Mouse (Mus musculus) liver, embryonic 15.5 days (tissue): ENCODE data around the gene Pcyt2. TPM values are rescaled to one million over a fixed set of nuclear protein-coding genes. Genes with fewer than 3 reads are reported as not detected.
A peak's percentile ranks its signal among the peaks of the same experiment; 100 is the strongest.

Experiments used
- ATAC-seq: fragments of 200-750 bp; cut with Nextera tagmentation; 2 replicates; pipeline ENCODE4 v1.8.0; 2017; ENCODE audit warnings: moderate number of reproducible peaks, mild to moderate bottlenecking, moderate library complexity; ENCODE audit not compliant: insufficient read depth
- H3K27ac ChIP-seq: fragments of 300-500 bp; sonication (generic); replicated peaks from 2 replicates; pipeline ENCODE4 v1.5.1; 2015; ENCODE audit warnings: mild to moderate bottlenecking, inconsistent platforms
- H3K27me3 ChIP-seq: fragments of 300-500 bp; sonication (generic); 2 replicates; pipeline ENCODE4 v1.6.1; 2015; ENCODE audit warnings: mild to moderate bottlenecking, inconsistent platforms
- H3K36me3 ChIP-seq: fragments of 300-500 bp; sonication (generic); replicated peaks from 2 replicates; pipeline ENCODE4 v1.6.1; 2015; ENCODE audit warnings: moderate library complexity, mild to moderate bottlenecking, inconsistent platforms
- H3K4me1 ChIP-seq: fragments of 300-500 bp; sonication (generic); replicated peaks from 2 replicates; pipeline ENCODE4 v1.6.1; 2015; ENCODE audit warnings: inconsistent platforms
- H3K4me2 ChIP-seq: fragments of 300-500 bp; sonication (generic); 2 replicates; pipeline ENCODE4 v1.6.1; 2015; ENCODE audit warnings: moderate library complexity, mild to moderate bottlenecking, inconsistent platforms
- H3K4me3 ChIP-seq: fragments of 300-500 bp; sonication (generic); replicated peaks from 2 replicates; pipeline ENCODE4 v1.5.1; 2015; ENCODE audit warnings: mild to moderate bottlenecking, inconsistent platforms
- H3K9ac ChIP-seq: fragments of 300-500 bp; sonication (generic); 2 replicates; pipeline ENCODE4 v1.6.1; 2015; ENCODE audit warnings: moderate library complexity, mild to moderate bottlenecking, inconsistent platforms
- H3K9me3 ChIP-seq: fragments of 300-500 bp; sonication (generic); replicated peaks from 2 replicates; pipeline ENCODE4 v1.6.1; 2016; ENCODE audit warnings: inconsistent platforms
- WGBS: fragments of 180-500 bp; shearing (Covaris S2); methylation state at CpG from one replicate; pipeline ENCODE4 v1.1.7; 2015; ENCODE audit warnings: mixed read lengths; ENCODE audit not compliant: insufficient replicate concordance; 5-methylcytosine and 5-hydroxymethylcytosine counted together
- polyA plus RNA-seq: library from polyadenylated mRNA; unstranded; fragments of >200 nt; fragmentation: Nextera tagmentation; extraction: Ambion mirVana; gene quantifications from 2 replicates; pipeline ENCODE4 v1.2.1, GENCODE M21; 2015

Gene Pcyt2
- polyA plus RNA-seq, 1 experiment from 2014 or later = 138 TPM

DNA sequence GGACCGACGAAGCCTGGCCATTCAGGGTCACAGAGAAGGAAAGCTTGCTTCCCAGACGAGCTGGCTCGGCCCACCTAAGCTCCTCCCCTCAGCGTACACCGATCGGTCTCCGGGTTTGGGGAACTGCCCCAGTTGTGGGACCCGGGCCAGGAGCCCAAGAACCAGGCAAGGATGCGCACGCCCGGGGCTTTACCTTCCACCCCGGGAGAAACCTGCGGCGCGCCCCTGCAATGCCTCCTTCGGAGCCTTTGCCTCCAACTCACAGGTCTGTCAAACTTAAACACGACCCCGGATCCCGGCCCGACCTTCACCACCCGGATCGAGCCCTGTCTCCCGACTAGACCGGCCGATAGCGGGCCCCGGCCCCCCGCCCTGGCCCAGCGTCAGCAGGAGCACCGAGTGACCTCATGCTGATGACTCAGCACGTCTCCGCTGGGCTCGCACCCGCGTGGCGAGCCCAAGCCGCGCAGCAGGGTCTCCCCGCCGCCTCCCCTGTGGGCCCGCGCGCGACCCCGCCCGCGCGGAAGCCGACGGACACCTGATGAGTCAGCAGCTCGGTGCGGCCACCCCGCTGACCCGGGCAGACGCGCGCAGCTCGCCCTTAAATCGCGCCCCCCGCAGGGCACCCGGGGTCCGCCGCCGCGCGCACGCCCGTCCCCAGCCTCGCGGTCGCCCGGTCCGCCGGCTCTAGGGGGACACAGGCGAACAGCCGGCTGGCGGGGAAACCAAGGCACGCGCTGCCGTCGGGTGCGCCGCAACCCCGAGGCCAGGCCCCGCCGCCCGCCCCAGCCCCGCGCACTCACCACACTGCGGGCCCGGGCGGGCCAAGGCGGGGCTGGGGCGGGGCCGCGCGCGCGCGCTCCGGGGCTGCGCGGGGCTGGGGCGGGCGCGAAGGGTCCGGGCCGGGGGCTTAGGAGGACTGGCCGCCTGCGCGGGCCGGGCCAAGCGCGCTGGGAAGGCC lies 15.1 kb upstream of the Pcyt2 start:
- Histone ChIP-seq H3K36me3 (peaks cover 11% of the 10 kb centered on the region), H3K9me3 (no peaks in the 10 kb centered on the region), H3K27ac (peak overlapping the region; percentile 99), H3K4me1 (peaks cover 61% of the 10 kb centered on the region), H3K4me2 (peak overlapping the region; percentile 94), H3K27me3 (no peaks in the 10 kb centered on the region), H3K9ac (peak overlapping the region; percentile 98), H3K4me3 (peak overlapping the region; percentile 87)
- peak; percentile 78 for ATAC-seq
- under 1% methylated on average over 116 of the region's 116 CpGs for WGBS

DNA sequence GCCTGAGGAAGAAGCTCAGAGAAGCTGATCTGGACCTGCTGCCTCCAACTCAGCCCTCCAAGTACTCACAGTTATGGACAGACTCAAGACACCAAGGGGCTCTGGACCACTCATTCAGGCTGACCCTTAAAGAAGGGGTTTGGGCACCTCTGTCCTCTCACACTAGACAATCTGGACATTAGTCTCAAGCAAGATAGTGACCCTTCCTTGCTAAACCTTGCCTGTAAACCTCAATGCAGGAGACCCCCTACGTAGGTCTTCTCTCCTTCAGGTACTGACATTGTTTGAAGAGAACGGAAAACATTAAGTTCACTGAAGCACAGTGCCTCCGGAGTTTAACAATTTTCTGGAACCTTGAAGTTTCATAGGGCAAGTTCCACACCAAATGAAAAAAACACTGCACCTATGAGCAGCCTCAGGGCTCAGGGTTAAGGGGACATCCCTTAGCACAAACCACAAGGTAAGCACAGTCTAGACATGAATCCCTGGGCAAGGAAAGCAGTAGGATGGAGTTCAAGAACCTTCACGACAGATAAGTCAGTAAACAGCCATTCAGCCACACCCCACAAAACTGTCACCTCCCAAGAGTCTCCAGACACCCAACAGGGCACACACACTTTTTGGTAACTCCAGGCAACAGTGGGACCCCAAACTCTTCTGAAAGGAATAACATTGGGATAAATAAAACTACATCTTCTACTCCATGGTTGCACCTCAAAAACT lies 14.2 kb upstream of the Pcyt2 start:
- no peaks in the 10 kb centered on the region for H3K9me3 ChIP-seq
- H3K36me3 ChIP-seq = peaks cover 21% of the 10 kb centered on the region
- H3K27me3 ChIP-seq = no peaks in the 10 kb centered on the region
- H3K4me2 ChIP-seq = peak overlapping the region; percentile 94
- ATAC-seq = peak; percentile 23
- H3K9ac ChIP-seq = peak overlapping the region; percentile 98
- 36% methylated on average over 4 of the region's 4 CpGs for WGBS
- H3K27ac ChIP-seq = peak overlapping the region; percentile 99
- H3K4me1 ChIP-seq = peaks cover 70% of the 10 kb centered on the region
- peak overlapping the region; percentile 87 for H3K4me3 ChIP-seq

DNA sequence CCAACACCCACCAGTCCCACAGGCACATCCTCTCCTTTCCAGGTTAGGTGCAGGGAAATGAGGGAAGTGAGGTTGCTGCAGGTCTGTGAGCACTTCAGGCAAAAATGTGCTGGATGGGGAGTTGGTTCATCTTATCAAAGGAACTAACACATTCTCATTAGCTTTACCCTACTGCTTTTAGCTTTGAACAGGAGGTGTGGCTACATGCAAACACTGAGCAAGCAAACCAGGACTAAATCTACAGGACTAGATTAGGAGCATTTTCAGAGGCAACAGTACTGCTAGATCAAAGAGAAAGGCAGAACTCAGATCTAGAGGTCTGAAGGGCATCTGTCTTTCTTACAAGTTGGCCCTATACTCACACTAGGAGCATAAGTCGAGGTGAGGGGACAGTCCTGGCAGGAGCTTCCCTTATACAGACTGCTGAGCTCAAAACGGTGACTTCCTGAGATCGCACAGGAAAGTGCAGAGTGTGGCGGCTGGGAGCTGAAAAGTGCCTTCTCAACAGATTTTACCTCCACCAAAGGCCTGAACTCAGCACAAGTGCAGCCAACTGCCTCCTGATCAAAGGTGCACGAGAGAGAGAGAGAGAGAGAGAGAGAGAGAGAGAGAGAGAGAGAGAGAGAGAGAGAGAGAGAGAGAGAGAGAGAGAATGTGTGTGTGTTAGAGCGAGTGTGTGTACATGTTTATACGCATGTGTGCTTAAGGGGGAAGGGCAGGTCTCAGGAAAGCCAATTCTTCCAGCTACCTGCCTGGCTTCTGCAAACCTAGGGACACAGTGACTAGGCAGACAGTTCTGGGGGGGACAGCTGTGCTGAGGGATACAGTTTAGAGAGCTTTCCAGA lies 13.4 kb upstream of the Pcyt2 start:
- peaks cover 24% of the 10 kb centered on the region for H3K36me3 ChIP-seq
- WGBS = 12% methylated on average over 7 of the region's 7 CpGs

DNA sequence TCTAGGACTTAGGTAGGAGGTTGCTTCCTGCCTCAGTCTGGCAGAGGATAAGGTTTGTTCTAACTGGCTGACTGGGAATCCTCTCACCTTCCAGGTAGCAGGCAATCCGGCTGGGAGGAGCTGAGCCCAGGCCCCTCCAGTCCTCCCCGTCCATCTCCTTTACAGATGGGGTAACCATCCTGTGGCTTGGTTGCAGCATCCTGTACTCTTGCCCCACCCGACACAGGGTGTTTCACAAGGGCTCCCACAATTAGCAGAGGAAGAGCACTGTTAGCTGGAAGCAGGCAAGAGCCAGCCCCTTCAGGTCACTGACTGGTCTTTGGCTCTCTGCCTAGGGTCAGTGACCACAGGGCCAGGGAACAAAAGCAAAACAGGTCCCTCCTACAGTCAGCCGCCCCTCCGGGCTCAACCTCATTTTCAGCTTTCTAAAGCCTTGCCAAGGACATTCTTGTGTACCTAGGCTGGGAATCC lies 12.7 kb upstream of the Pcyt2 start:
- H3K9me3 ChIP-seq = no peaks in the 10 kb centered on the region
- peak; percentile 33 for ATAC-seq
- peak overlapping the region; percentile 94 for H3K4me2 ChIP-seq
- H3K27me3 ChIP-seq = no peaks in the 10 kb centered on the region
- peak overlapping the region; percentile 87 for H3K4me3 ChIP-seq
- peaks cover 24% of the 10 kb centered on the region for H3K36me3 ChIP-seq
- WGBS = 19% methylated on average over 5 of the region's 5 CpGs
- H3K27ac ChIP-seq = peak overlapping the region; percentile 99
- H3K9ac ChIP-seq = peak overlapping the region; percentile 98
- peaks cover 85% of the 10 kb centered on the region for H3K4me1 ChIP-seq

More for the DNA sequence above, 13.4 kb upstream of the Pcyt2 start:
- H3K4me3 ChIP-seq = peak overlapping the region; percentile 87
- ATAC-seq = no peak
- H3K9ac ChIP-seq = peak overlapping the region; percentile 98
- H3K4me2 ChIP-seq = peak overlapping the region; percentile 94
- peaks cover 78% of the 10 kb centered on the region for H3K4me1 ChIP-seq
- no peaks in the 10 kb centered on the region for H3K9me3 ChIP-seq
- no peaks in the 10 kb centered on the region for H3K27me3 ChIP-seq
- peak overlapping the region; percentile 99 for H3K27ac ChIP-seq

DNA sequence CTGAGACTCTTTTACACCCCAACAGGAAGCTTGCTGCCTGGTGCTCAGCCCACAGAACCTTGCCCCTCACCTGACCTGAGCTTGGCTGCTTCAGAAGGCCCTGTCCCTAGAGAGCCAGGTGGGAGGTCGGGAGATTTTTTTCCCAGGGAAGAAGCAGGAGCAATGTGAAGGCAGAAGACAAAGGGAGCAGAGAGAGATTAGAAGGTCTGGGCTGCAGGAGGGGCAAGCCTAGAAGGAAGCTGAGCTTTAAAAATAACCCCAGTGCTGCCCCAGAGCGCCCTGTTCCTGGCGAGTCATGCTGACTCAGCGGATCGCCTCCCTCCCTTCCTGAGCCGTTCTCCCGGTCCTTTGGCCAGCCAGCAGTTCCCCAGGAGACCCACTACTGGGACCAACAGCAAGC lies 12.2 kb upstream of the Pcyt2 start:
- Histone ChIP-seq H3K27me3 (no peaks in the 10 kb centered on the region), H3K4me1 (peaks cover 89% of the 10 kb centered on the region), H3K27ac (peak overlapping the region; percentile 99), H3K4me3 (peak overlapping the region; percentile 87), H3K36me3 (peaks cover 24% of the 10 kb centered on the region), H3K9me3 (no peaks in the 10 kb centered on the region), H3K9ac (peak overlapping the region; percentile 98), H3K4me2 (peak overlapping the region; percentile 94)
- WGBS = 3% methylated on average over 7 of the region's 7 CpGs
- ATAC-seq = peak; percentile 57

DNA sequence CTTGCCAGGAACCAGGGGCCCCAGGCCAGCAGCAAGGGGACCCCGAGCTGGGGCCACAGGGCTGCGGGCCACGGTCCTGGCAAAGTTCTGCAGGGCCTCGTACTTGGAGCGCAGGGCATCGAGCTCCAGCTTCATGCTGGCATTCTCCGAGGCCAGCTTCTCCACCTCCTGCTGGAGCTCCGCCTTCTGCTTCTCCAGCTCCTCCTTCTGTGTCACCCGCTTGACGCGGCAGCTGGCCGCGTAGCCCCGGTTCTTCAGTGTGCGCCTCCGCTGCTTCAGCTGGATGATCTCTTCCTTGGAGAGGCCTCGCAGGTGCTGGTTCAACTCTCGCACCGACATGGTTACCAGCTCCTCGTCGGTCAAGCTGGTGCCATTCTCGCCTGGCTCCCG lies 11.6 kb upstream of the Pcyt2 start:
- peak overlapping the region; percentile 99 for H3K27ac ChIP-seq
- peaks cover 84% of the 10 kb centered on the region for H3K4me1 ChIP-seq
- ATAC-seq = no peak
- peak overlapping the region; percentile 87 for H3K4me3 ChIP-seq
- H3K36me3 ChIP-seq = peaks cover 24% of the 10 kb centered on the region
- H3K9me3 ChIP-seq = no peaks in the 10 kb centered on the region
- H3K9ac ChIP-seq = peak overlapping the region; percentile 98
- no peaks in the 10 kb centered on the region for H3K27me3 ChIP-seq
- peak overlapping the region; percentile 94 for H3K4me2 ChIP-seq
- WGBS = 24% methylated on average over 23 of the region's 23 CpGs

DNA sequence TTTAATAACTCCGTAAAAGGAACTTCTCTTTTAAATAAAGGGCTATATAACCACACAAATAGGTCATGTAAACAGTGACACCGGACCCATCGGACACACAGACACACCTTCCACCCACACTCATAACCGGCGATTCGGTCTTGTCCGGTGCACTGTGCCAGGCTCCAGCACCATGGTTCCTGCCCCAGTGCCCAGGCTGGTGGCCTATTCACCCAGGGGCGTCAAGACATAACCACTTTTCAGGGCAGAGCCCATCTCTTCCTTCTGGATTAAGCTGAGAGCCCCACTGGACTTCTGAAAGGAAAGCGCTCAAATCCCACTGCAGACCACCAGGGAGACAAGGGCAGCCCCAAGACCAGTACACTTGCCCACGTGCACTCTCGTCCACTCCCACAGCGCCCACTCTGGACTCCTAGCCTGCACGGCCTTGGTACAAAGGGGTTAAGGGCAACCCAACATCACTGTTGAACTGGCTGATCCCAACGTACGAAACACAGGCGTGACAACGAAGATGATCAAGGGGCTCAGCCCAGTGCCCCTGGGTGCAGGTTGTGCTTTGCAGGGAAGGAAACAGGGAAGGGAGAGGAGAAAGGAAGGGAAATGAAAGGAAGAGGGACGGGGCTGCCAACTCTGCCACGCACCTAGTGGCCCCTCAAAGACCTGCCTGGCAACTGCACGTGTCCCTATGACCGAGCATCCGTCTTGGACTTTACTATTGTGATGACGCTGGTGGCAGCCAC lies 11.0 kb upstream of the Pcyt2 start:
- Histone ChIP-seq H3K9ac (peak overlapping the region; percentile 98), H3K4me2 (peak overlapping the region; percentile 94), H3K27ac (peak overlapping the region; percentile 99), H3K27me3 (no peaks in the 10 kb centered on the region), H3K4me3 (peak overlapping the region; percentile 87), H3K36me3 (peaks cover 24% of the 10 kb centered on the region), H3K9me3 (no peaks in the 10 kb centered on the region), H3K4me1 (peaks cover 84% of the 10 kb centered on the region)
- no peak for ATAC-seq
- 80% methylated on average over 23 of the region's 23 CpGs for WGBS

DNA sequence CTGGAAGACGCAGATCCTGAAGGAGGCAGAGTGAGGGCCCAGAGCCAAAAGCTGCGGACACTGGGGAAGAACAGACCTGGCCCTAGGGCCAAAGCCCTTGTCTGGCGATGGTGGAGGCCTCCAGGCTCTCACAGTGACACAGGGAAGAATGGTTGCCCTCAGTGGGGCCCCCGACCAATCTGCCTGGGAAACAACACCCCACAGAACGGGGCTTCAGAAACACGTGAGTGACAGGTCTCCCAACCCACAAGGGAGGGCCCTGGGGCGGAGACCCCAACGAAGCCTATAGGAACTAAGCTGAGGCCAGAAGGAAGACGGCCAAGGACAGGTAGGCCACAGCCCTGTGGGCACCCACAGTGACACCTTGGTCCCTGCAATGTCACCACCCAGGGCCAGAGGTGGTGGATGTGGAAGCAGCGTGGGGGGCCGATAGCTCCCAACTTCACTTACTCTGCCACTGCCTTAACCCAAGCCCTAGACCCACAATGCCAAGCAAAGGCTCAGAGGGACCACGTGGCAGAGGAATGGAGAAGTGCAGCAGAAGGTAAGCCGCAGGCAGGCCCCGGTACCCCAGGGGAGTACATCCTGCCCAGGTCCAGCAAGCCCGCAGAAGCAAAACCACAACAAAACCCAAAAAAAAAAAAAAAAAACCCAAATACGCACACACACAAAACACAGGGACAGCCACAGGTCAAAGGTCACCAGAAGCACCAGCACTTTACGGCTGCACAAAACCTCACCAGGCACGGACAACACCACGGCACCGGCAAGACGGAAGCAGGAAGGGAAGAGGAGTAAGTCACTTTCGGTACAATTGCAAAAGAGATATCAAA lies 9.9 kb upstream of the Pcyt2 start:
- Histone ChIP-seq H3K36me3 (peaks cover 35% of the 10 kb centered on the region), H3K4me1 (peaks cover 92% of the 10 kb centered on the region), H3K27me3 (no peaks in the 10 kb centered on the region), H3K27ac (peak overlapping the region; percentile 96), H3K9me3 (no peaks in the 10 kb centered on the region), H3K4me3 (peak overlapping the region; percentile 27), H3K9ac (peak overlapping the region; percentile 28), H3K4me2 (peak overlapping the region; percentile 45)
- no peak for ATAC-seq
- WGBS = 33% methylated on average over 22 of the region's 22 CpGs

DNA sequence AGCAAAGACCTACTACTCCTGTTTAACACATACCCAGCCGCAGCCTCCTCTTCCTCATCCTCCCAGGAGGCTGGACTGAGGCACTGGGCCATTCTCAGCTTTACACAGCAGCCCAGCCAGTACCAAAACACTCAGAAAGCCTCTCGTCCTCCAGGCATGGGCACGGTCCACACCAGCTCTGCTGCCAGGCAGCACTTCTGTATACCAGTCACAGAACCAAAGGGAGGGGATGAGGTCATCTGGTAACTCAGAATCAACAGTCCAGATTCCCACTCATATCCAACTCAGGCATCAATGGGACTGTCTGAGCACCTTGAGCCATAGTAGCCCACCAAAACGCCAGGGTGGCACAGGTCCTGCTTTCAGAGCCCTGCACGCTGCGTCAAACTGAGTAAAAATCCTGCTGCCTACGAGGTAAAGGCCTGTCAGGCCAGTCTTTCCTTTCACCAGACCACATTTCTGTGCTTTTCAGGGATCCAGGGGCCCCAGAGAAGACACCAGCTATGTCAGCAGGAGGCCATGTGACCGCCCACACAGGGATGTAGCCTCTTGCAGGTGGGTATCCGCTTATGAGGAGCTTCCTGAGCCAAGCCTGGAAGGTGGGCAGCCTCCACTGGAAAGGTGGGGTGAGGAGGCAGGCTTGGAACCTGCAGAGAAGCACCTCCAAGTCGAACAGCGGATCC lies 9.2 kb upstream of the Pcyt2 start:
- WGBS = 76% methylated on average over 11 of the region's 11 CpGs
- no peak overlapping the region for H3K4me3 ChIP-seq
- peaks cover 90% of the 10 kb centered on the region for H3K4me1 ChIP-seq
- H3K4me2 ChIP-seq = peak overlapping the region; percentile 45
- peak overlapping the region; percentile 96 for H3K27ac ChIP-seq
- H3K9me3 ChIP-seq = no peaks in the 10 kb centered on the region
- H3K36me3 ChIP-seq = peaks cover 42% of the 10 kb centered on the region
- ATAC-seq = no peak
- no peaks in the 10 kb centered on the region for H3K27me3 ChIP-seq
- H3K9ac ChIP-seq = 0 out of 2 replicates have a peak overlapping the region, but pooled peaks have one; percentile 28
